Mouse (Mus musculus) cerebellum, adult 2 months (tissue): Measurements from ENCODE around the gene Aff3. TPM values are rescaled to one million over a fixed set of nuclear protein-coding genes. Genes with fewer than 3 reads are reported as not detected.

ENCODE experiments used
- DNase-seq, 2 experiments: peaks; one replicate each; pipeline ENCODE4 v3.0.0; 2021
- H3K27ac ChIP-seq: fragments of 200-500 bp; 2 replicates; pipeline ENCODE4 v1.5.1; 2012; ENCODE audit warnings: low read length, control low read depth, inconsistent platforms; ENCODE audit not compliant: insufficient read depth
- H3K27me3 ChIP-seq: fragments of 200-500 bp; 2 replicates; pipeline ENCODE4 v1.6.1; 2012; ENCODE audit warnings: inconsistent platforms, mild to moderate bottlenecking, low read length, moderate library complexity; ENCODE audit not compliant: control insufficient read depth, insufficient read depth
- H3K4me1 ChIP-seq: fragments of 200-500 bp; 2 replicates; pipeline ENCODE4 v1.6.1; 2011; ENCODE audit warnings: low read length; ENCODE audit not compliant: control insufficient read depth, insufficient read depth
- H3K4me3 ChIP-seq: fragments of 200-500 bp; replicated peaks from 2 replicates; pipeline ENCODE3; 2011; ENCODE audit warnings: mild to moderate bottlenecking, low read depth, low read length, control low read depth; ENCODE audit not compliant: insufficient read depth
- CTCF ChIP-seq: fragments of 200-500 bp; IDR thresholded peaks from 2 replicates; pipeline ENCODE4 v1.5.1; 2011; ENCODE audit warnings: low read depth, mild to moderate bottlenecking, control low read depth, low read length, moderate library complexity, borderline replicate concordance; ENCODE audit not compliant: insufficient read depth
- POLR2A ChIP-seq: fragments of 200-500 bp; IDR thresholded peaks from 2 replicates; pipeline ENCODE4 v1.6.1; 2011; ENCODE audit warnings: low read length, control low read depth, borderline replicate concordance; ENCODE audit not compliant: insufficient read depth
- WGBS: fragments of 180-500 bp; shearing (Covaris S2); methylation state at CpG from one replicate; pipeline ENCODE4 v1.1.7; 2018; 5-methylcytosine and 5-hydroxymethylcytosine counted together
- polyA plus RNA-seq: library from polyadenylated mRNA; depleted of rRNA; stranded (reverse); fragments of >200 nt; gene quantifications from 2 replicates; pipeline ENCODE4 v1.2.3, GENCODE M21; 2012

Aff3 gene
- polyA plus RNA-seq, 1 experiment: 19.8 TPM

- DNase-seq: no peak
- WGBS: 97% methylated on average over 8 of the region's 8 CpGs
- H3K4me3 ChIP-seq: no peak overlapping the region
- no peak overlapping the region for H3K27ac ChIP-seq
- no peak for TF ChIP-seq POLR2A
- TF ChIP-seq CTCF: no peak
- peaks cover 5% of the 10 kb centered on the region for H3K4me1 ChIP-seq
- no peaks in the 10 kb centered on the region for H3K27me3 ChIP-seq
These were observed 355.4 kb downstream of the Aff3 start for GRCm38 (mm10) chr1:38309341-38309740.

- no peaks in the 10 kb centered on the region for H3K27me3 ChIP-seq
- TF ChIP-seq POLR2A: no peak
- no peak for TF ChIP-seq CTCF
- no peak for DNase-seq
These were observed 356.1 kb downstream of the Aff3 start for GRCm38 (mm10) chr1:38308705-38308996.

GRCm38 (mm10) chr1:38307821-38308704 lies 356.7 kb downstream of the Aff3 start:
- WGBS: 31% methylated on average over 7 of the region's 7 CpGs
- peak; percentile 56 to 66 for DNase-seq
- H3K27ac ChIP-seq: no peak overlapping the region

More at GRCm38 (mm10) chr1:38308705-38308996, 356.1 kb downstream of the Aff3 start:
- Histone ChIP-seq H3K4me1 (peaks cover 5% of the 10 kb centered on the region), H3K27ac (no peak overlapping the region), H3K4me3 (no peak overlapping the region)
- WGBS: 28% methylated on average over 3 of the region's 3 CpGs

GRCm38 (mm10) chr1:38307234-38307633 lies 357.5 kb downstream of the Aff3 start:
- H3K4me1 ChIP-seq: peaks cover 5% of the 10 kb centered on the region
- TF ChIP-seq POLR2A: no peak
- peak; percentile 33 for TF ChIP-seq CTCF
- no peak overlapping the region for H3K27ac ChIP-seq
- 95% methylated on average over 11 of the region's 11 CpGs for WGBS
- no peak for DNase-seq
- H3K27me3 ChIP-seq: no peaks in the 10 kb centered on the region
- no peak overlapping the region for H3K4me3 ChIP-seq

More at GRCm38 (mm10) chr1:38307821-38308704, 356.7 kb downstream of the Aff3 start:
- no peak for TF ChIP-seq POLR2A
- Histone ChIP-seq H3K4me1 (peaks cover 5% of the 10 kb centered on the region), H3K4me3 (no peak overlapping the region), H3K27me3 (no peaks in the 10 kb centered on the region)

- Histone ChIP-seq H3K4me1 (peaks cover 5% of the 10 kb centered on the region), H3K27me3 (no peaks in the 10 kb centered on the region), H3K27ac (no peak overlapping the region), H3K4me3 (no peak overlapping the region)
- TF ChIP-seq CTCF (no peak), POLR2A (no peak)
- DNase-seq: no peak
- WGBS: 84% methylated on average over 7 of the region's 7 CpGs
These were observed 358.6 kb downstream of the Aff3 start for GRCm38 (mm10) chr1:38306146-38306545.

- WGBS: 92% methylated on average over 11 of the region's 11 CpGs
These were observed 360.4 kb downstream of the Aff3 start for GRCm38 (mm10) chr1:38304376-38304775.

GRCm38 (mm10) chr1:38298291-38298690 lies 366.5 kb downstream of the Aff3 start:
- H3K4me3 ChIP-seq: no peak overlapping the region
- peaks cover 3% of the 10 kb centered on the region; the same call in 1 of the 2 replicates for H3K4me1 ChIP-seq
- no peak for TF ChIP-seq CTCF
- TF ChIP-seq POLR2A: no peak
- no peak overlapping the region for H3K27ac ChIP-seq
- WGBS: 59% methylated on average over 3 of the region's 3 CpGs
- no peaks in the 10 kb centered on the region for H3K27me3 ChIP-seq
- no peak for DNase-seq

More at GRCm38 (mm10) chr1:38304376-38304775, 360.4 kb downstream of the Aff3 start:
- H3K4me3 ChIP-seq: no peak overlapping the region
- H3K27ac ChIP-seq: no peak overlapping the region
- no peak for TF ChIP-seq POLR2A
- TF ChIP-seq CTCF: no peak
- H3K27me3 ChIP-seq: no peaks in the 10 kb centered on the region
- DNase-seq: no peak
- peaks cover 5% of the 10 kb centered on the region; the same call in 1 of the 2 replicates for H3K4me1 ChIP-seq

DNA sequence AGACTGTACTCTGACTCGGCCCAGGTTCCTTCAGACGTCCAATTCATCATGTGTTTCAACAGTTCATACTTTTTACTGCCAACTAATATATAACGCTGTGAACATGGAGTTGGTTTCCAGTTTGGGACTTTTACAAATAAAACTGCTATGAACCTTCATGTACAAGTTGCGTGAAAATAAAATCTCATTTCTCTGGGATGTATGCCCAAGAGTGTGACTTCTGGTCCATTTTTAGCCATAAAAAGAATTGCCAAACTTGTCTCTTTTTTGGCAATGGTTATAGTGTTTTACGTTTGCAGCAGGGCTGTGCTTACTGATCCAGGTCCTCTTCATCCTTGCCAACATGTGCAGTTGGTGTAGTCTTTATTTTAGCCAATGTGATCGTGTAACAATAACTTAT lies 369.8 kb downstream of the Aff3 start:
- Histone ChIP-seq H3K4me3 (no peak overlapping the region), H3K4me1 (peaks cover 3% of the 10 kb centered on the region; the same call in 1 of the 2 replicates), H3K27ac (no peak overlapping the region), H3K27me3 (no peaks in the 10 kb centered on the region)
- TF ChIP-seq POLR2A: no peak
- TF ChIP-seq CTCF: no peak
- 66% methylated on average over 6 of the region's 6 CpGs for WGBS
- no peak for DNase-seq
